Mouse (Mus musculus) v-Abl transformed pro-B cells (cell line): ENCODE results near the gene Dis3.
"Not testable (repeated sequence)": the region's sequence is repeated elsewhere in the genome, so short reads cannot be mapped to it uniquely, and the experiment has no call there.

Source experiments
- in situ Hi-C, 2 experiments: fragments of 400-800 bp; cut with MboI; formaldehyde crosslinking; loops; one replicate each; pipeline ENCODE4 v1.15.1; 2025; ENCODE audit not compliant: unreplicated experiment in 2 of 2

Dis3 gene

DNA sequence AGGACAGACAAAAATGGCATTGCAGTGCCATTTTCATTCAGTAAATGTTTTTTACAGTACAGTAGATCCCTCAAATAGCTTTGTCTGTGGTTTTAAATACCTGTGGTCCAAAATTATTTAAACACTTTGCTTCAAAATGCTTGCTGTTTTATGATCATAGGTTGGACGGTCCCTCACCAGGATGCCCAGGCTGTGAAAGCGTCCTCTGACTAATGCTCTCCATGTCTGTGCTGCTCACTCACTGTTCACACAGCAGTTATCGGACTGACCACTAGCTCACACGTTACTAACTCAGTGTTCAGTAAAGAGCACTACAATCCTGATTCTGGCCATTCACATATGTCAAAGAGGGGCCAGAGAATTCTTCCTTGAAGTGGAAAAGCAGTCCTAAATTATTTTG lies 28.4 kb downstream of the Dis3 start:
- in situ Hi-C loops, result no loop called here

DNA sequence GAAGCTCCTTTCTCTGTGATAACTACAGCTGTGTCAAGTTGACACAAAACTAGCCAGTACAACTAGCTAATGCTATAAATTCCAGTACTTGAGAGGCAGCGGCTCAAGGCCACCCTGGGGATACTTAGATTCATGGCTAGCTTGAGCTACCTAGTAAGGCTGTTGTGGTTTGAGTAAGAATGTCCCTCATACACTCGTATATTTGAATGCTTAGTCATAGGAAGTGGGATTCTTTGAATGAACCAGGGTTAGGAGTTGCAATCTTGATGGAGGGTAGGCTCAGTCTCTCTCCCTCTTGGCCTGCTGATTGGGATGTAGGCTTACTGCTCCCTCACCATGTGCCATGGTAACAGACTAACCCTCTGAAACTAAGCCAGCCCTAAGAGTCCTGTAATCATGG lies 36.5 kb downstream of the Dis3 start:
- in situ Hi-C loops, result no loop called here

DNA sequence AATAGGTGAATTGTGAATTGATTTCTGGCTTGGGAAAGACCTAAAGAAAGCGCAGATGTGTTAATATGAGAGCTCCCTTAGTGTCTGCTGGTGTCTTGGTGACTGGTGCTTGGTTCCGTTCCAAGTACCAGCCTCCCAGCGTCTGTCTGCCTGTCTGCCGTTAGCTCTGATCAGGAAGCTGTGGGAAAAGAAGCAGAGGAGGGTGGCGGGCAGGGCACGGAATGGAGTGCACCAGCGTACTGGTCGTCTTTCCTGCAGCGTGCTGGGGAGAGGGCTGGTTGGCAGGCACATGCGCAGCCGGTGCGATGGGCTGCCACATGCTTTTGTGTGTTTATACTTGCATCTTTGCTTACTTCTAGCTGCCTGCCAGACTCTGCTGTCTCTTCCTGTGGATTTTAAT lies 39.0 kb downstream of the Dis3 start:
- in situ Hi-C loops, result no loop called here

DNA sequence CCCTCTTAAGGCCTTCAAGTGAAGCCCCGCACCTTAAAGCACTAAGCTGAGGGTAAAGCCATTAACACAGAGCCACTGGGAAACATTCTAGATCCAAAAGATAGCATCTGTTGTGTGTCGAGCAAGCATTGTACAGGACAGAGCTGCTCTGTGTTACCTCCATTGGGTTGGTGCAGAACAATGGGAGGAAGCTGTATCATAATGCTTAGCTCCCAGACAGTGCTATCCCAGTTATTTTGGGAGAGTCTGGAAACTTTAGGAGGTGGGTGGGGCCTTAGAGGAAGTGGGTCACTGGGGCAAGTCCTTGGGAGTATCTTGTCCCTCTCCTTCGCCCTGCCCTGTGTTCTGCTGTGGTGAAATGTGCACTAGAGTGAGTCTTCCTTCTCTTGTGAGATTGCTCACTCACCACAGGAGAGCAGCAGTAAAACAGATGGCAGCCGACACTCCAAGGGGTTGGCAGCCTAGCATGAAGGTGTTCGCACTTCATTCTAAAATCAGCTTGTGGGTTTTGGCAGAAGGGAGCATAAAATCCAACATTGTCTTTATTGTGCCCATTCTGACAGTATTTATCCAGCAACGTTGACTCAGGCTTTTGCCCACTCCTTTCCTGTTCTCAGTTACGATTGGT lies 40.5 kb downstream of the Dis3 start:
- in situ Hi-C loops, result no loop called here

DNA sequence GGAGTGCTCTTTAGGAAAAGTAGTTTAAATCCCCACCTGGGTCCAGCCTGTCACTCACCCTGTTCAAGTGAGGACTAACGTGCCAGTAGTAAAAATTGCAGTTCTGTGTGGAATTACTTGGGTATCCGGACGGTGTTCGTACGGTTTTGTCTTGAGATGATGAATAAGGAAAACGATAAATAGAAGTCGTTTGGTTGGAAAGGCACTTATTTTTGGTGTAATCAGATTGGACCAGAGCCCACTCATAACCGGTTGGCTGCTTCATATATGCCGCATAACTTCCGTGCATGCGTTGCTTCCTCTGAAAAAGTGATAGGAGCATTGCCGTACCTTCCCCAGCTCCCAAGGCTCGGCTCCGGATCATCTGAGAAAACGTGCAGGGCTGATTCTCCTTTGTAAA lies 52.8 kb downstream of the Dis3 start:
- in situ Hi-C loops, result no loop called here

DNA sequence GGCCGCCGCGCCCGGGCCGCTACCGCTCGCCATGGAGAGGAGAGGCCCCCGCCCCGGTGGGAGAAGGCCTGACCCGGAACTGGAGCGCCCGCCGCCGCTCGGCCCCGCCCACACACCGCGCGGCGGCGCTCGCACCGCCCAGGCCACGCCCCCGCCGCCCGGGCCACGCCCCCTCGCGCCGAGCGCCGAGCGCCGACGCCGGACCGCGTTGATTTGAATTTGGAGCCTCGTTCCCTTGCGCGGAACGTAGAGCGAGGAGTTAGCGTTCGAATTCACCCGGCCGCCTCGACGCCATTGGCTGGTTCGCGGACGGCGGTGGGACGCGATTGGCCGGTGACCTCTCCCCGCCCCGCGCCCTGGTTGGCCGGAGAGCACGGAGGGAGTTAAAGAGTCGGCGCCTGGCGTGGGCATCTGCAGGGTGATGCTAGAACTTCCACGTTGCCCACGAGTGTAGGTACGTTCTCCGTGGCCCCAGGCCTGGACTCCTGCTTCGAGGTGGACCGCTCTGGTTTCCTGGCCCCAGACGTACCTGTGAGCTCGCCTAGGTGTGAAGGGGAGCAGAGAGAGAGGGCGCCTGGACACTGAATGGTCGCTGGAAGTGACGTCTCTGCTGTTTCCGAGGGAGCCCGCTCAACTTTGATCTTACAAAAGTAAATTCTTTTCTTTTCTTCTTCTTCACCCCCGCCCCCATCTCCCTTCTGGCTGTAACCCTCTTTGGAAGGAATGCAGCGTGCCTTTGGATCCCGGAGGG lies 53.4 kb downstream of the Dis3 start, which contains the start of the genes Mzt1 and Bora:
TSS of gene Mzt1 (minus strand) at position 104 of the 751 bp plus-strand sequence.
TSS of gene Bora (plus strand) at position 192 of the 751 bp plus-strand sequence.
- in situ Hi-C loops, result no loop called here

DNA sequence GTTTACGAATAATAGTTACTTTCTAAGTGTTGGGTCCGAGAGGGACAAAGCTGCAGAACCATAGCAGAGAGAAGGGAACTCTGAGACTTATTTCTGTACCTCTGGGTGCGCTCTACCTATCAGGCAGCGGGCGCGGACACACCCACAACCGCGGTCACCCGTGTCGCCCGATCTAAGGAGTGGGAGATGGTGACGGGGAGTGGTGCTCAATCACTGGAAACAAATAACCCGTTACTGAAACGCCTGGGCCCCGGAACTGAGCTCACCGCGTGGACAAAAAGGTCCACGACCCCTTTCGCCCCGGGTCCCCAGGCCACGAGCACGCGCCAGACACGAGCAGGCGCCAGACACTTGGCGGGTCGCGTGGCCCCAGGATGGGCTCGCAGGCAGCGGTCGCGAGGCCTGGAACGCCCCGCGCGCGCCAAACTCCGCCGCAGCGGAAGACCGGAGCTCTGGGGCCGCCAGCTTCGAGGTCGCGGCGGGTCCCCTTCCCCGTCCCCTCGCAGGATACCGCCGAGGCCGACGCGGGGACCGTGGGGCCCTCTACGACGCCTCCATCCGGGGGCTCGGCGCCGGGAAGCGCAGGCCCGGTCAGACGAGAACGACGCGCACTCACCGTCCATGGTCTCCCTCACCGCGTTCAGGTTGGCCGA lies 54.1 kb downstream of the Dis3 start:
- in situ Hi-C loops, result no loop called here

DNA sequence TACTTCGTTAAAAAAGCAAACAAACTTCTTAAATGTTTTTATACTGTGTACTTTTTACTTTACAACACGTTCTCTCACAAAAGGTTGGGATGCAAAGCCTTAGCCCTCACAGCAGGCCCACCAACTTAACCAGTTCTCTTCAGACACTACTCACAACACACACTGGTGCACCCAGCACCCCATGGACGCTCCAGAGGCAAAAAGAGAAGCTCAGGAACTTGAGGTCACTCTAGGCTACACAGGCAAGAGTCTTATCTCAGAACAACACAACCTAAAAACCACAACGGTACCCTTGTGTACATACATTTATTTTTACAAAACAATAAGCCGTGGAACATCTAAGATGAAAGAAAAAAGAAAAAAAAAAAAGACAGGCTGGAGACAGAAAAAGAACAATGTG lies 54.9 kb downstream of the Dis3 start:
- in situ Hi-C loops, result no loop called here

DNA sequence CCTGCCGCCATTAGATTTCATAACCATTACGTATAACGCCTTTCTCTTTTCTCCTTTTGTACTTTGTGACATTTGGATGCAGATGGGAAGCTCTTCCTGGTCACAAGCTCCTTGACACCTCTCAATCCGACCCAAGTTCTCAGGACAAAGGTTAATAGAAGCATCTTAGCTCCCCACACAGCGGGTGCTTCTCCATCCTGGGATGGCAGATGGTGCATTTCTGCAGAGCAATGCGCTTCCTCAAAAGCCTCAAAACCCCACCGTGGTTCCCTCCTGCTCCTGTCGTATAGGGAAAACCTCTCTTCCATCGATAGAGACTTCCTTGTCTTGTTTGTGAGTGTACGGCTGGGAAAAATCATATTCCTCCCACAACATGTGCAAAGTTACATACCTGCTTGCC lies 55.5 kb downstream of the Dis3 start:
- in situ Hi-C loops, result no loop called here

DNA sequence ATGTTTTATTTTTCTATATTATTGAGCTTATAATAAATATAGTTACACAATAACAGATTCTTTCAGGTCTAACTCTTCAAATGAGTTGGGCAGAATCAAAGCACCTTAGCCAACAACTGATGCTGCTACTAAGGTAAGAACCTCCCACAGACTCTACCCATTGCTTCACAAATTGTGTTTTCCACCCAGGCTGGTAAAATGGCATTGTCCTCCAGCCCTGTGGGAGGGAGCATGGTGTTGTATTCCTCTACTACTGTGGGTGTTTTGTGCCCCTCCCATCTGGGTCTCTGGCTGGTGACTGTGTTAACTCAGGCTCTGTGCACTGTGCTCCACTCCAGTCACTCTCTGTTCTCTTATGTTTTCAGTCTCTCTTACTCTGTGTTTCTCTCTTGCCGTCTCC lies 56.1 kb downstream of the Dis3 start:
- in situ Hi-C loops, result no loop called here

DNA sequence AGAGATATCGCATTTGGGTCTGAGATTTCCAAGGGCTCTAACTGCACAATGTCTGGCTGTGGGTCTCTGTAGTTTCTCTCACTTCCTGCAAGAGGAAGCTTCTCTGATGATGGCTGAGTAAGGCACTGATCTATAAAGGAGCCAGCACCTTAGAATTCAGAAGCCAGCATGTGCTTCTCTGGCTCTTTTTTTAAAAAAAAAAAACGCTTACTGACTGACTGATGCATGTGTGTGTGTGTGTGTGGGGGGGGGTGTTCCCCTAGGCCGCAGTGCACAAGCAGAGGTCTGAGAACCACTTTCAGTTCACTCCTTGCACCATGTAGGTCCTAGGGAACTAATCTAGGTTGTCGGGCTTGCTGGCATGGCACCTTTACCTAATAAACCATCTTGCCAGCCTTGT lies 58.2 kb downstream of the Dis3 start:
- in situ Hi-C loops, result no loop called here

DNA sequence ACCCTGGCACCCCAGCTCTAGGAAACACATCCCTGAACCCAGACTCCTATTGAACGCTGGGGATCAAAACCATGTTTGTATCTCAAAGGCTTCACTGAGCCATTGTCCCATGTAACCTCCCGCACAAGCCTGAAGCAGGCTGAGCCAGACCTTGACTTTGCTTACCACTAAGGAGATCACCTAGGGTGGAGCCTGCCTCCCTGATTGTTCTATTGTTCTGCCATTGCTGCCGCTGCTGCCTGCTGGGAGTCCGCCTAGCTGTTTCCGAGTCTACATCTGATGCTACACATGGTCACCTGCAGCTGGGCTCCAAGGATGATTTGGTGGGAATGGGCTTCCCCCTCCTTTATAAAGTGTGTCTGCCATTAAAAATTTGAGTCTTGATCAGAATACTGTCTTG lies 60.3 kb downstream of the Dis3 start:
- in situ Hi-C loops, result not testable (repeated sequence)

DNA sequence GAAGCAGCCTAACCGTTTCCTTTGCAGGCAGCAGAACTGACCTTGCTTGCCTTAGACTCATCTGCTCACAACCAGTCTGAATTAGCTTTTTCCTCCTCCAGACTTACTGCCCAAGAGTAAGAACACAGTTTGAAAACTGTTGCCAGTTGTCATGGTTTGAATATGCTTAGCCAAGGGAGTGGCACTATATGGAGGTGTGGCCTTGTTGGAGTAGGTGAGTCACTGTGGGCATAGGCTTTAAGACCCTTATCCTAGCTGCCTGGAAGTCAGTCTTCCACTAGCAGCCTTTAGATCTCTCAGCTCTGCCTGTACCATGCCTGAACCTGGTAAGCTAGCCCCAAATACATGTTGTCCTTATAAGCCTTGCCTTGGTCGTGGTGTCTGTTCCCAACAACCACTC lies 61.9 kb downstream of the Dis3 start:
- in situ Hi-C loops, result no loop called here

DNA sequence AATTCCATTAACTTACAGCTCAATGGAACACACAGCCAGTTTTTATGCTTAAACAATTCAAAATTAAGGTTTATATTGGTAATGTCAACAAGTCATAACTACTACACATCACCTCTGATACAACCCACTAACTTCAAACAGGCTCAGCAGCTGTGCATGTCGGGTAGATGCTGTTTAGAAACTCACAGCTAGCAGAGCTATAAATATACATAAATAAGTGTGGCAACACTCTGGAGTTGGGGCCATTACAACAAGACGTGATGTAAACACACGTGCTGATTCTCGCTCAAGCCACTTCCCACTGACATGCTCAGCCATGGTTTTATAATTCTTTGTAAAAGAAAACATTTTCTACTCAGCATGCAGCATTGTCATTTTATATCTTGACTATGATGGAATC lies 63.5 kb downstream of the Dis3 start:
- in situ Hi-C loops, result no loop called here

DNA sequence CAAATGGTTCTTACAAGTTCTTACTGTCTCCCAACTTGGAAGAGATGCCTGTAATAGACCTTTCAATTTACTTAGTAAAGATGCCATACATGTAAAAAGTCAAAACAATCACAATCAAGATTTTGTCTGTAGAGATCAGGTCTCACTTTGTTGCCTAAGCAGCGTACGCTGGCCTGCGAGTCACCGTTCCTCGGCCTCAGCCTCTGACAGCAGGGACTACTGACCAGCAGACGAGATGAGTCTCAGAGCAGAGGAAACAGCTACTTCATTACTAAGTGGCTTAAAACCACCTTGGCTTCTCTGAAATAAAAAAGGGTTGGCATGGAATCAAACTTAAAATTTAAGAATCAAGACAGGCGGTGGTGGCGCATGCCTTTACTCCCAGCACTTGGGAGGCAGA lies 64.7 kb downstream of the Dis3 start:
- in situ Hi-C loops, result not testable (repeated sequence)

DNA sequence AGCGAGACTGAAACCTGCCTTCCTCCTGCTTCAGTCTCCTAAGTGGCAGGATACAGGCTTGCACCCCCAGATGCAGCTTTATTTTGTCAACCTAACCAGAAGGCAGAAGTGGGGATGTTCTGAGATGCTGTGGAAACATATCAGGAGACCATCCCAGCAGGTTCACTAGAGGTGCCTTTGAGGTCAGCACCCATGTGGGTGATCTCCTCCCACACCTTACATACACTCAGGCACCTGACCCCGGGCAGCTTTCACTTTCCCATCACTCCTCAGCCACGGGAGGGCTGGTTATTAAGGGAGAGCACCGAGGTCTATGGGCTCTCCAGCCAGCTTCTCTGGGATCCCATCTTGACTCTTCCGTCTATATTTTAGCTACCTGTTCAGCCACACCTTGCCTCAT lies 67.0 kb downstream of the Dis3 start:
- in situ Hi-C loops, result no loop called here

DNA sequence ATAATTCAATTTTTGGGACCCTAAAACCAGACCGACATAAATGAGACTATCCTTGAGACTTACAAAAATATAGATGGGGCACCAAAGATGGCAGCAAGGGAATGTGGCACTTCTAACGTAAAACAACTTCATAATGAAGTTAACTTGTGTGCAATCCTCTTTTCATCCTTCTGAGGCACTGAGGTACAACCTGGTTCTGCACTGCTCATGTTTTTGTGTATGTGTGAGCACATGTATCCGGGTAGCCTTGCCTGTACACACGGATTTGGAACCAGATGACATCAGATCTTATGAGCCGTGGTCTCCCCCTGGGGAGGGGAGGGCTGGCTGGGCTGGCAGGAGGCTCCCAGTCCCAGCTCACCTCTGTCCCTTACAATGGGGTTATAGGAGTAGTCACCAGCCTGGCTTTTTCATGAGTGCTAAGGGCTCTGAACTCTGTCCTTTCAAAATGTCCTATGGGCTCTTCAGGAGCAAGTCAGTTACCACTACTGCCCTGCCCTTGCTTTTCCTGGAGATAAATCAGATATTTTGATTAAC lies 68.2 kb downstream of the Dis3 start:
- in situ Hi-C loops, result no loop called here

DNA sequence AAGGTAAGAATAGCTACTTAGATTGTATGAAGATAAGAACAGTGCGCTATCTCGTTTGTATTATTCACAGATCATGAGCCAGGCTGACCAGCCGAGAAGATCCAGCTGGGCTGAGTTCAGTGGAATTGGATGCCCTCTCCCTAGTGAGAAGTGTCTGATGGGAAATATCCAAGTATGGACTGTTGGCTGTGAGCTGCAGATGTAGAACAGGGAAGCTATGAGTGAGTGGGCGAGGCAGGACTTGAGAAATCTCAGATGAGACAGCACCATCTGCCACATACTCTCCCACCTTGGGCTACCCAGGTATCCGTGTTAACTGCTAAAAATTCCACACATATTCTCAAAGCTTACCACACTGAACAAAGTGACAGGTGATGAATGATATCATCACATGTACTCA lies 69.6 kb downstream of the Dis3 start:
- in situ Hi-C loops, result no loop called here
